Mouse (Mus musculus) limb, embryonic 11.5 days (tissue): ENCODE results near the gene Rrbp1. TPM values are rescaled to one million over a fixed set of nuclear protein-coding genes. Genes with fewer than 3 reads are reported as not detected.

Source experiments
- ATAC-seq: fragments of 200-750 bp; cut with Nextera tagmentation; 2 replicates; pipeline ENCODE4 v1.8.0; 2017; ENCODE audit warnings: low read depth; ENCODE audit not compliant: insufficient number of reproducible peaks, low FRiP score, low TSS enrichment
- DNase-seq: peaks from one replicate; pipeline ENCODE4 v3.0.0-alpha.2; 2015; ENCODE audit warnings: low spot score
- H3K27ac ChIP-seq: fragments of 300-500 bp; sonication (generic); replicated peaks from 2 replicates; pipeline ENCODE4 v1.5.1; 2014; ENCODE audit warnings: low read depth, mild to moderate bottlenecking, low read length
- H3K27me3 ChIP-seq: fragments of 300-500 bp; sonication (generic); 2 replicates; pipeline ENCODE4 v1.6.1; 2014; ENCODE audit warnings: mild to moderate bottlenecking, low read length, mixed read lengths; ENCODE audit not compliant: control insufficient read depth, insufficient read depth
- H3K36me3 ChIP-seq: fragments of 300-500 bp; sonication (generic); 2 replicates; pipeline ENCODE4 v1.6.1; 2014; ENCODE audit warnings: mild to moderate bottlenecking, low read length, moderate library complexity, mixed read lengths; ENCODE audit not compliant: control insufficient read depth, insufficient read depth
- H3K4me1 ChIP-seq: fragments of 300-500 bp; sonication (generic); 2 replicates; pipeline ENCODE4 v1.6.1; 2014; ENCODE audit warnings: low read length, mixed read lengths; ENCODE audit not compliant: control insufficient read depth, insufficient read depth
- H3K4me2 ChIP-seq: fragments of 300-500 bp; sonication (generic); 2 replicates; pipeline ENCODE4 v1.6.1; 2014; ENCODE audit warnings: low read depth, mild to moderate bottlenecking, moderate library complexity; ENCODE audit not compliant: severe bottlenecking
- H3K4me3 ChIP-seq: fragments of 300-500 bp; sonication (generic); 2 replicates; pipeline ENCODE4 v1.5.1; 2014; ENCODE audit warnings: low read depth, low read length
- H3K9ac ChIP-seq: fragments of 300-500 bp; sonication (generic); 2 replicates; pipeline ENCODE4 v1.6.1; 2014; ENCODE audit warnings: mild to moderate bottlenecking, low read length
- H3K9me3 ChIP-seq: fragments of 300-500 bp; sonication (generic); 2 replicates; pipeline ENCODE4 v1.6.1; 2016; ENCODE audit warnings: low read length; ENCODE audit not compliant: control insufficient read depth
- WGBS: fragments of 180-500 bp; shearing (Covaris S2); extraction: QIAGEN DNeasy Blood & Tissue Kit; methylation state at CpG from one replicate; pipeline ENCODE4 v1.1.7; 2014; 5-methylcytosine and 5-hydroxymethylcytosine counted together
- polyA plus RNA-seq: library from polyadenylated mRNA; unstranded; fragments of >200 nt; fragmentation: Nextera tagmentation; extraction: Ambion mirVana; gene quantifications from 2 replicates; pipeline ENCODE4 v1.2.1, GENCODE M21; 2014

The Rrbp1 gene
- polyA plus RNA-seq, 1 experiment from 2014 or later: 57.0 TPM

- WGBS: 100% methylated on average over 1 of the region's 1 CpGs
- H3K9ac ChIP-seq: no peak overlapping the region
- no peak overlapping the region for H3K4me3 ChIP-seq
- no peaks in the 10 kb centered on the region for H3K4me1 ChIP-seq
- H3K36me3 ChIP-seq: peaks cover 31% of the 10 kb centered on the region; the same call in 1 of the 2 replicates
- no peak overlapping the region for H3K4me2 ChIP-seq
- no peak overlapping the region for H3K27ac ChIP-seq
- no peak for DNase-seq
- ATAC-seq: no peak
- H3K9me3 ChIP-seq: no peaks in the 10 kb centered on the region
- no peaks in the 10 kb centered on the region for H3K27me3 ChIP-seq
These were observed 47.7 kb downstream of the Rrbp1 start for GRCm38 (mm10) chr2:143963318-143963717.

- Histone ChIP-seq H3K4me1 (no peaks in the 10 kb centered on the region), H3K9me3 (no peaks in the 10 kb centered on the region), H3K4me3 (no peak overlapping the region), H3K27ac (no peak overlapping the region), H3K9ac (no peak overlapping the region), H3K27me3 (no peaks in the 10 kb centered on the region), H3K36me3 (peaks cover 29% of the 10 kb centered on the region; the same call in 1 of the 2 replicates), H3K4me2 (no peak overlapping the region)
- 91% methylated on average over 5 of the region's 5 CpGs for WGBS
- ATAC-seq (no peak), DNase-seq (no peak)
These were observed 48.9 kb downstream of the Rrbp1 start for GRCm38 (mm10) chr2:143962192-143962591.

GRCm38 (mm10) chr2:143955746-143956145 is 55.3 kb downstream of the Rrbp1 start:
- no peaks in the 10 kb centered on the region for H3K9me3 ChIP-seq
- DNase-seq: no peak
- 89% methylated on average over 4 of the region's 4 CpGs for WGBS
- no peak overlapping the region for H3K27ac ChIP-seq
- H3K4me3 ChIP-seq: no peak overlapping the region
- no peaks in the 10 kb centered on the region for H3K27me3 ChIP-seq
- H3K4me2 ChIP-seq: no peak overlapping the region
- H3K9ac ChIP-seq: no peak overlapping the region
- ATAC-seq: no peak
- H3K4me1 ChIP-seq: no peaks in the 10 kb centered on the region
- peaks cover 19% of the 10 kb centered on the region; the same call in 1 of the 2 replicates for H3K36me3 ChIP-seq

GRCm38 (mm10) chr2:143955004-143955403 is 56.1 kb downstream of the Rrbp1 start:
- DNase-seq (no peak), ATAC-seq (no peak)
- Histone ChIP-seq H3K4me1 (no peaks in the 10 kb centered on the region), H3K27me3 (no peaks in the 10 kb centered on the region), H3K4me3 (no peak overlapping the region), H3K9me3 (no peaks in the 10 kb centered on the region), H3K4me2 (no peak overlapping the region), H3K9ac (no peak overlapping the region), H3K27ac (no peak overlapping the region), H3K36me3 (peaks cover 24% of the 10 kb centered on the region; the same call in 1 of the 2 replicates)
- 91% methylated on average over 4 of the region's 4 CpGs for WGBS

- no peak for DNase-seq
- Histone ChIP-seq H3K9ac (no peak overlapping the region), H3K27me3 (no peaks in the 10 kb centered on the region), H3K27ac (no peak overlapping the region), H3K36me3 (peaks cover 29% of the 10 kb centered on the region; the same call in 1 of the 2 replicates), H3K4me2 (no peak overlapping the region), H3K9me3 (no peaks in the 10 kb centered on the region), H3K4me3 (no peak overlapping the region), H3K4me1 (no peaks in the 10 kb centered on the region)
- 92% methylated on average over 4 of the region's 4 CpGs for WGBS
- no peak for ATAC-seq
These were observed 57.1 kb downstream of the Rrbp1 start for GRCm38 (mm10) chr2:143953944-143954343.

- H3K4me3 ChIP-seq: no peak overlapping the region
- H3K9ac ChIP-seq: no peak overlapping the region
- H3K27ac ChIP-seq: no peak overlapping the region
- no peaks in the 10 kb centered on the region for H3K4me1 ChIP-seq
- H3K27me3 ChIP-seq: no peaks in the 10 kb centered on the region
- ATAC-seq: no peak
- peaks cover 31% of the 10 kb centered on the region; the same call in 1 of the 2 replicates for H3K36me3 ChIP-seq
- WGBS: 89% methylated on average over 5 of the region's 5 CpGs
- DNase-seq: no peak
- H3K9me3 ChIP-seq: no peaks in the 10 kb centered on the region
- H3K4me2 ChIP-seq: no peak overlapping the region
These were observed 59.3 kb downstream of the Rrbp1 start for GRCm38 (mm10) chr2:143951546-143952315.

- ATAC-seq (no peak), DNase-seq (no peak)
- WGBS: 76% methylated on average over 1 of the region's 1 CpGs
- H3K27me3 ChIP-seq: no peaks in the 10 kb centered on the region
- no peak overlapping the region for H3K4me3 ChIP-seq
- H3K9me3 ChIP-seq: no peaks in the 10 kb centered on the region
- no peaks in the 10 kb centered on the region for H3K4me1 ChIP-seq
- H3K36me3 ChIP-seq: peaks cover 30% of the 10 kb centered on the region; the same call in 1 of the 2 replicates
- H3K9ac ChIP-seq: no peak overlapping the region
- H3K4me2 ChIP-seq: no peak overlapping the region
- no peak overlapping the region for H3K27ac ChIP-seq
These were observed 60.0 kb downstream of the Rrbp1 start for GRCm38 (mm10) chr2:143951028-143951420.

- Histone ChIP-seq H3K9me3 (no peaks in the 10 kb centered on the region), H3K27me3 (no peaks in the 10 kb centered on the region), H3K9ac (no peak overlapping the region), H3K27ac (no peak overlapping the region), H3K4me3 (no peak overlapping the region), H3K4me2 (no peak overlapping the region), H3K36me3 (peaks cover 32% of the 10 kb centered on the region; the same call in 1 of the 2 replicates), H3K4me1 (no peaks in the 10 kb centered on the region)
- no peak for ATAC-seq
- DNase-seq: no peak
- 90% methylated on average over 5 of the region's 5 CpGs for WGBS
These were observed 60.6 kb downstream of the Rrbp1 start for GRCm38 (mm10) chr2:143950290-143951027.
